Mouse (Mus musculus) liver, adult 10 weeks (tissue): ENCODE measurements around the gene Gm6583. TPM values are rescaled to one million over a fixed set of nuclear protein-coding genes. Genes with fewer than 3 reads are reported as not detected.

Experiments
- polyA plus RNA-seq: library from polyadenylated mRNA; stranded (reverse); fragments of 350-450 nt; fragmentation: Illumina TruSeq; extraction: RNeasy Lipid Tissue Mini Kit (QIAGEN cat#74804); gene quantifications from one replicate; pipeline ENCODE4 v1.2.3, GENCODE M21; 2014; ENCODE audit warnings: low read depth, low replicate concordance

Gm6583 gene
- polyA plus RNA-seq, result not detected

GRCm38 (mm10) chr5:112355910-112356309 lies at the start of gene Gm6583:
Gene Gm6583, minus strand, starts transcription at chr5:112356033.

GRCm38 (mm10) chr5:112394779-112395443 lies 39.1 kb upstream of the Gm6583 start, which contains the start of gene Asphd2:
Gene Asphd2, minus strand, starts transcription at chr5:112394866.

GRCm38 (mm10) chr5:112342463-112343204 lies 13.2 kb downstream of the Gm6583 start, which contains the start of the genes Srrd and Hps4:
Gene Srrd, minus strand, starts transcription at chr5:112343040.
Gene Hps4, plus strand, starts transcription at chr5:112343083.

GRCm38 (mm10) chr5:112325546-112326445 lies 30.0 kb downstream of the Gm6583 start, which contains the start of gene Tfip11:
Gene Tfip11, plus strand, starts transcription at chr5:112326358.

Other genes with a start within 250 kb of the Gm6583 start
- gene Cryba4, start 103.5 kb downstream of the Gm6583 start, polyA plus RNA-seq, result not detected
- not detected for gene Crybb1, start 100.2 kb downstream of the Gm6583 start, polyA plus RNA-seq
- 6.4 TPM for gene Tpst2, start 79.3 kb downstream of the Gm6583 start, polyA plus RNA-seq
- gene Tfip11, start 29.7 kb downstream of the Gm6583 start, polyA plus RNA-seq, result 4.2 TPM
- 0.98 TPM for gene Srrd, start 13.0 kb downstream of the Gm6583 start, polyA plus RNA-seq
- gene Hps4, start 12.9 kb downstream of the Gm6583 start, polyA plus RNA-seq, result 8.5 TPM
- not detected for gene Asphd2, start 38.8 kb upstream of the Gm6583 start, polyA plus RNA-seq
- gene Gm6588, start 93.4 kb upstream of the Gm6583 start, polyA plus RNA-seq, result not detected
- not detected for gene Sez6l, start 221.2 kb upstream of the Gm6583 start, polyA plus RNA-seq